Mouse (Mus musculus) testis, adult 2 months (tissue): Measurements from ENCODE around the gene Fhl3.

Experiments used
- CTCF ChIP-seq: fragments of 200-500 bp; IDR thresholded peaks from 2 replicates; pipeline ENCODE4 v1.5.1; 2012; ENCODE audit warnings: low read depth, mild to moderate bottlenecking, inconsistent platforms, low read length, moderate library complexity; ENCODE audit not compliant: control insufficient read depth, insufficient read depth, insufficient replicate concordance
- POLR2A ChIP-seq: fragments of 200-500 bp; IDR thresholded peaks from 2 replicates; pipeline ENCODE4 v1.6.1; 2012; ENCODE audit warnings: low read depth, mild to moderate bottlenecking, inconsistent platforms, low read length, moderate library complexity; ENCODE audit not compliant: control insufficient read depth

GRCm38 (mm10) chr4:124708518-124709477, 8.3 kb downstream of the Fhl3 start:
- TF ChIP-seq CTCF, result no peak
- TF ChIP-seq POLR2A, result peak; percentile 26; the same call in 1 of the 2 replicates
